Mouse (Mus musculus) embryonic facial prominence, embryonic 11.5 days (tissue): ENCODE data around the gene Ninl. TPM values are rescaled to one million over a fixed set of nuclear protein-coding genes. Genes with fewer than 3 reads are reported as not detected.
"Not testable (repeated sequence)": the region's sequence is repeated elsewhere in the genome, so short reads cannot be mapped to it uniquely, and the experiment has no call there.

Experiments used
- ATAC-seq: fragments of 200-750 bp; cut with Nextera tagmentation; replicated peaks from 2 replicates; pipeline ENCODE4 v1.8.0; 2017; ENCODE audit warnings: low read depth; ENCODE audit not compliant: insufficient number of reproducible peaks, low FRiP score, low TSS enrichment
- DNase-seq: peaks from one replicate; pipeline ENCODE4 v3.0.0-alpha.2; 2015; ENCODE audit warnings: low spot score
- H3K27ac ChIP-seq: fragments of 300-500 bp; sonication (generic); replicated peaks from 2 replicates; pipeline ENCODE4 v1.5.1; 2014; ENCODE audit warnings: mild to moderate bottlenecking, low read depth, low read length, control low read depth
- H3K27me3 ChIP-seq: fragments of 300-500 bp; sonication (generic); 2 replicates; pipeline ENCODE4 v1.6.1; 2014; ENCODE audit warnings: mild to moderate bottlenecking, low read length, moderate library complexity, mixed read lengths; ENCODE audit not compliant: control insufficient read depth, insufficient read depth
- H3K36me3 ChIP-seq: fragments of 300-500 bp; sonication (generic); replicated peaks from 2 replicates; pipeline ENCODE4 v1.6.1; 2014; ENCODE audit warnings: low read depth, mild to moderate bottlenecking, low read length, moderate library complexity, mixed read lengths; ENCODE audit not compliant: control insufficient read depth, insufficient read depth
- H3K4me1 ChIP-seq: fragments of 300-500 bp; sonication (generic); 2 replicates; pipeline ENCODE4 v1.6.1; 2014; ENCODE audit warnings: low read length, mixed read lengths; ENCODE audit not compliant: control insufficient read depth, insufficient read depth
- H3K4me2 ChIP-seq: fragments of 300-500 bp; sonication (generic); 2 replicates; pipeline ENCODE4 v1.6.1; 2014; ENCODE audit warnings: low read depth, mild to moderate bottlenecking, control low read depth, low read length, moderate library complexity
- H3K4me3 ChIP-seq: fragments of 300-500 bp; sonication (generic); 2 replicates; pipeline ENCODE4 v1.5.1; 2014; ENCODE audit warnings: low read depth, low read length, control low read depth
- H3K9ac ChIP-seq: fragments of 300-500 bp; sonication (generic); replicated peaks from 2 replicates; pipeline ENCODE4 v1.6.1; 2014; ENCODE audit warnings: mild to moderate bottlenecking, control low read depth, low read length
- H3K9me3 ChIP-seq: fragments of 300-500 bp; sonication (generic); replicated peaks from 2 replicates; pipeline ENCODE4 v1.6.1; 2016; ENCODE audit warnings: mild to moderate bottlenecking, low read length, inconsistent platforms, mixed read lengths; ENCODE audit not compliant: control insufficient read depth
- WGBS: fragments of 180-500 bp; shearing (Covaris S2); extraction: QIAGEN DNeasy Blood & Tissue Kit; methylation state at CpG from one replicate; pipeline ENCODE4 v1.1.7; 2014; 5-methylcytosine and 5-hydroxymethylcytosine counted together
- polyA plus RNA-seq: library from polyadenylated mRNA; unstranded; fragments of >200 nt; fragmentation: Nextera tagmentation; extraction: Ambion mirVana; gene quantifications from 2 replicates; pipeline ENCODE4 v1.2.1, GENCODE M21; 2014

Ninl gene
- polyA plus RNA-seq, 1 experiment from 2014 or later = 9.0 TPM

DNA sequence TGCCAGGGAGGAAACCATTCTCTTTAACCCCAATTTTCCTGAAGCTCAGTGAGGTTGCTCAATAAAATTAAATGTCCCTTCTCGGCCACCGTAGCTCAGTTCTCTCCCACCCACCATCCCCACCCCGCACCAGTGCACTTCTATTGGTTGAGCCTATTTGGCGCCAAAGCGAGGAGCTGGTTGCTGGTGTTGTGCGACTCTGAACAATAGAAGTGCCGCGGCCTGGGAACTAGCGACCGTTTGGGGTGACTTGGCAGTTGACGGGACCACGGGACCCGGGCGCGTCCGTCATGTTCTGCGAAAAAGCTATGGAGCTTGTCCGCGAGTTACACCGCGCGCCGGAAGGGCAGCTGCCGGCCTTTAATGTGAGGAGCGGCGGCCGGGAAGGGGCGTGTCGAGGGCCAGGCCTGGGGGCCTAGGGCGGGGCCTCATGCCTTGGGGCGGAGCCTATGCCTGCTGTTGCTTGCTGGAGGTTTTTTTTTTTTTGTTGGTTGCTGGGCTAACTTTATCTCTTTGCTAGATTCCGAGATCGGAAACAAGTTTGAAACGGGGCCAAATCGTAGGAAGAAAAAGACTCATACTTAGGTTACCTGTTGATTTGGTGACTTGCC is 129.6 kb downstream of the Ninl start:
- Histone ChIP-seq H3K4me3 (peak overlapping the region; percentile 54), H3K4me1 (no peaks in the 10 kb centered on the region), H3K36me3 (no peaks in the 10 kb centered on the region), H3K4me2 (peak overlapping the region; percentile 47), H3K9me3 (no peaks in the 10 kb centered on the region), H3K27ac (peak overlapping the region; percentile 78), H3K27me3 (no peaks in the 10 kb centered on the region), H3K9ac (peak overlapping the region; percentile 74)
- peak; percentile 90 for ATAC-seq
- peak; percentile 97 for DNase-seq
- WGBS = under 1% methylated on average over 35 of the region's 35 CpGs

DNA sequence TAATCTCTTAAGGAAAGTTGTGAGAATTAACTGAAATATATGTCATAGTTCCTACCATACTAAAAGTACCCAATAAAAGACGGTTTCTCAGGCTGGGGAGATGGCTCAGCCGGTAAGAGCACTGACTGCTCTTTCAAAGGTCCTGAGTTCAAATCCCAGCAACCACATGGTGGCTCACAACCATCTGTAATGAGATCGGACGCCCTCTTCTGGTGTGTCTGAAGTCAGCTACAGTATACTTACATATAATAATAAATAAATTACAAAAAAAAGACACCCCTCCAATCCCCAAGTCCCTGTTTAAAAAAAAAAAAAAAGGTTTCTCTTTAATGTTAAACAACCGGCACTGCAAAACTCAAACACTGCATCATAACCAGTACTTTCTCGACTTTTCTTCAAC is 130.3 kb downstream of the Ninl start:
- not testable (repeated sequence) for H3K36me3 ChIP-seq, ATAC-seq, DNase-seq, H3K4me2 ChIP-seq, H3K9ac ChIP-seq, H3K9me3 ChIP-seq, H3K4me1 ChIP-seq, H3K27ac ChIP-seq, H3K27me3 ChIP-seq, H3K4me3 ChIP-seq
- 43% methylated on average over 6 of the region's 6 CpGs for WGBS

- WGBS = 43% methylated on average over 9 of the region's 9 CpGs
- Histone ChIP-seq H3K9ac (peak within 1 kb of the TSS; percentile 88), H3K36me3 (no peaks in the 10 kb centered on the region), H3K4me3 (peak within 1 kb of the TSS; percentile 90), H3K9me3 (no peaks in the 10 kb centered on the region), H3K27ac (peak within 1 kb of the TSS; percentile 65; the same call in 1 of the 2 replicates), H3K27me3 (no peaks in the 10 kb centered on the region), H3K4me1 (no peaks in the 10 kb centered on the region), H3K4me2 (peak within 1 kb of the TSS; percentile 87)
- ATAC-seq (no peak), DNase-seq (no peak)
Observed at GRCm38 (mm10) chr2:150904936-150905450, 134.2 kb downstream of the Ninl start, which contains the start of gene Gins1. TSS of gene Gins1 (plus strand) at chr2:150905400.

GRCm38 (mm10) chr2:150904272-150904935 is 134.8 kb downstream of the Ninl start, which contains the start of gene Abhd12:
TSS of gene Abhd12 (minus strand) at chr2:150904741.
- Histone ChIP-seq H3K9ac (peak within 1 kb of the TSS; percentile 88), H3K27me3 (no peaks in the 10 kb centered on the region), H3K27ac (peak within 1 kb of the TSS; percentile 65; the same call in 1 of the 2 replicates), H3K36me3 (no peaks in the 10 kb centered on the region), H3K4me2 (peak within 1 kb of the TSS; percentile 87), H3K4me3 (peak within 1 kb of the TSS; percentile 90), H3K9me3 (no peaks in the 10 kb centered on the region), H3K4me1 (no peaks in the 10 kb centered on the region)
- DNase-seq = peak; percentile 98
- 0% methylated on average over 63 of the region's 72 CpGs for WGBS
- ATAC-seq = peak; percentile 98

GRCm38 (mm10) chr2:150902347-150902746 is 136.8 kb downstream of the Ninl start:
- H3K4me2 ChIP-seq = 0 out of 2 replicates have a peak overlapping the region, but pooled peaks have one; percentile 1
- no peaks in the 10 kb centered on the region for H3K36me3 ChIP-seq
- H3K4me3 ChIP-seq = no peak overlapping the region
- no peaks in the 10 kb centered on the region for H3K27me3 ChIP-seq
- no peak overlapping the region for H3K27ac ChIP-seq
- WGBS = 86% methylated on average over 8 of the region's 8 CpGs
- ATAC-seq = no peak
- no peak for DNase-seq
- no peaks in the 10 kb centered on the region for H3K9me3 ChIP-seq
- no peaks in the 10 kb centered on the region for H3K4me1 ChIP-seq
- no peak overlapping the region for H3K9ac ChIP-seq

- WGBS = 88% methylated on average over 6 of the region's 6 CpGs
- no peak overlapping the region for H3K4me2 ChIP-seq
- H3K9me3 ChIP-seq = no peaks in the 10 kb centered on the region
- H3K4me1 ChIP-seq = no peaks in the 10 kb centered on the region
- H3K9ac ChIP-seq = no peak overlapping the region
- DNase-seq (no peak), ATAC-seq (no peak)
- no peak overlapping the region for H3K27ac ChIP-seq
- no peaks in the 10 kb centered on the region for H3K27me3 ChIP-seq
- H3K36me3 ChIP-seq = no peaks in the 10 kb centered on the region
- no peak overlapping the region for H3K4me3 ChIP-seq
Observed at GRCm38 (mm10) chr2:150900341-150900740, 138.8 kb downstream of the Ninl start.

GRCm38 (mm10) chr2:150895691-150896252 is 143.4 kb downstream of the Ninl start:
- Histone ChIP-seq H3K4me2 (no peak overlapping the region), H3K27ac (no peak overlapping the region), H3K9ac (no peak overlapping the region), H3K9me3 (no peaks in the 10 kb centered on the region), H3K27me3 (no peaks in the 10 kb centered on the region), H3K4me1 (no peaks in the 10 kb centered on the region), H3K36me3 (no peaks in the 10 kb centered on the region), H3K4me3 (no peak overlapping the region)
- 82% methylated on average over 7 of the region's 7 CpGs for WGBS
- no peak for DNase-seq
- no peak for ATAC-seq
